8 mouse cellular contexts compared by ENCODE assay signal in the genomic region with DNA sequence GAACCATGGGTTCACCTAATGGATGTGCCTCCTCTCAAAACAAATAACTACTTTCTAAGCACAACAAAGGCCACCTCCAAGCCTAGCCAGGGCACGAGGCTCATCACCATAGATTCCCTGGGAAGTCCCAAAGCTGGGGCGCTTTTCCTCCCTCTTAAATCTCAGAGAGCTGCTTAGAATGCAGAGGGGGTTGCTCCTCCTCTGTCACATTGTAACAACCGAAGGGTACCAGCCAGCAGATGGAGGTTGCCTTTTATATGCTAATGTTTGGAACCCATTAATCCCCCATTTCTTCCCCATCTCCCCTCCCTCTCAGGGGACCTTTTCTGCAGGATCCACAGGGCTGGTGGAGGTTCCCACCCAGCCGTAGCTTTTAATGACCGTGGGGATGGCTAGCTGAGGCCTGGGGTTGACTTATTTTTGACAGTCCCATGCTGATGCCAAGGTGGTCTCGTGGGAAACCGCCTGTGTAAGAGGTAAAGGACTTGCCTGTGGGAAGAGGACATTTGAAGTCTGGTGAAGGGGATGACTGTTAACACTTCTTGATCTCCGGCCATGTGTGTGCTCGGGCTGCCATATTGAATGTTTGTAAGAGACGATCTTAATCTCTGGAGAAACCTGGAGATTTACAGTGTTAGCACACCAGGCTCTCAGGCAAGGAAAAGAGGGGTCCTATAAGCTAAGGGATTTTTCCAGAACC.
DNase-seq lines count a peak whose midpoint lies in the region; ATAC-seq lines count a peak whose summit lies in the region.

No protein-coding gene starts in this region.

- no peak overlapping the region; the same call in 1 of the 2 replicates for H3K9ac ChIP-seq in hindbrain, embryonic 11.5 days (ENCODE audit: low read depth, low read length)
- no peak overlapping the region for H3K9ac ChIP-seq in midbrain, embryonic 14.5 days (replicated peaks; ENCODE audit: low read length)

- DNase-seq in heart, embryonic 10.5 days (ENCODE audit: low spot score): peak; percentile 71
- DNase-seq in heart, postnatal 4 days: no peak
- peak; percentile 61 for DNase-seq in embryo, embryonic 11 days
- DNase-seq in hindbrain, embryonic 11.5 days (ENCODE audit: low spot score): peak; percentile 64
- DNase-seq in midbrain, embryonic 14.5 days: peak; percentile 80
- DNase-seq in frontal cortex, postnatal 10 days (ENCODE audit: low spot score in 2 of 2): no peak
- DNase-seq in liver: no peak
- DNase-seq in urinary bladder, adult 2 months (ENCODE audit: low spot score): no peak

- H3K36me3 ChIP-seq in heart, embryonic 10.5 days: no peaks in the 10 kb centered on the region
- no peaks in the 10 kb centered on the region for H3K36me3 ChIP-seq in hindbrain, embryonic 11.5 days (ENCODE audit: control insufficient read depth, insufficient read depth, low read length)
- H3K36me3 ChIP-seq in midbrain, embryonic 14.5 days (ENCODE audit: control insufficient read depth, insufficient read depth, low read length): no peaks in the 10 kb centered on the region

- H3K4me1 ChIP-seq in heart, embryonic 10.5 days: peaks cover 38% of the 10 kb centered on the region
- H3K4me1 ChIP-seq in hindbrain, embryonic 11.5 days (replicated peaks; ENCODE audit: control insufficient read depth, insufficient read depth, low read length): peaks cover 8% of the 10 kb centered on the region; the same call in 1 of the 2 replicates
- H3K4me1 ChIP-seq in midbrain, embryonic 14.5 days (ENCODE audit: control insufficient read depth, insufficient read depth, low read length): peaks cover 35% of the 10 kb centered on the region

- H3K4me3 ChIP-seq in heart, embryonic 10.5 days: no peak overlapping the region
- H3K4me3 ChIP-seq in hindbrain, embryonic 11.5 days (ENCODE audit: low read depth, low read length): no peak overlapping the region
- H3K4me3 ChIP-seq in midbrain, embryonic 14.5 days (replicated peaks; ENCODE audit: low read depth, low read length): no peak overlapping the region

- H3K27me3 ChIP-seq in heart, embryonic 10.5 days (ENCODE audit: insufficient read depth, poor library complexity, severe bottlenecking): no peaks in the 10 kb centered on the region
- no peaks in the 10 kb centered on the region for H3K27me3 ChIP-seq in hindbrain, embryonic 11.5 days (ENCODE audit: control insufficient read depth, insufficient read depth, low read length)
- H3K27me3 ChIP-seq in midbrain, embryonic 14.5 days (ENCODE audit: control insufficient read depth, insufficient read depth, low read length): no peaks in the 10 kb centered on the region

- peak; percentile 90 for ATAC-seq in hindbrain, embryonic 11.5 days (ENCODE audit: low FRiP score)
- peak; percentile 89 for ATAC-seq in midbrain, embryonic 14.5 days (ENCODE audit: low FRiP score, low TSS enrichment)

- H3K4me2 ChIP-seq in hindbrain, embryonic 11.5 days (replicated peaks; ENCODE audit: low read depth, low read length): no peak overlapping the region
- no peak overlapping the region for H3K4me2 ChIP-seq in midbrain, embryonic 14.5 days (ENCODE audit: low read length)

- 58% methylated on average over 10 of the region's 10 CpGs for WGBS in heart, embryonic 10.5 days
- 37% methylated on average over 10 of the region's 10 CpGs for WGBS in hindbrain, embryonic 11.5 days
- 8% methylated on average over 10 of the region's 10 CpGs for WGBS in midbrain, embryonic 14.5 days

- H3K9me3 ChIP-seq in heart, embryonic 10.5 days: no peaks in the 10 kb centered on the region
- H3K9me3 ChIP-seq in hindbrain, embryonic 11.5 days (ENCODE audit: control insufficient read depth, low read length): no peaks in the 10 kb centered on the region
- no peaks in the 10 kb centered on the region for H3K9me3 ChIP-seq in midbrain, embryonic 14.5 days (ENCODE audit: control insufficient read depth, low read length)

- H3K27ac ChIP-seq in heart, embryonic 10.5 days: peak overlapping the region; percentile 29; the same call in 1 of the 2 replicates
- peak overlapping the region; percentile 61 for H3K27ac ChIP-seq in hindbrain, embryonic 11.5 days (ENCODE audit: low read depth, low read length)
- H3K27ac ChIP-seq in midbrain, embryonic 14.5 days (replicated peaks; ENCODE audit: low read depth, low read length): peak overlapping the region; percentile 84

Comparison
In these comparisons a context has a peak if more than half of its experiments do, and no peak if none do; other contexts are left out.
1. DNase-seq: peak in heart, embryonic 10.5 days (single experiment), embryo, embryonic 11 days (single experiment), hindbrain, embryonic 11.5 days (single experiment) and midbrain, embryonic 14.5 days (single experiment); none in heart, postnatal 4 days (single experiment), frontal cortex, postnatal 10 days (0 of 2), liver (single experiment) and urinary bladder, adult 2 months (single experiment).
2. H3K27ac ChIP-seq: peak in every context shown above with its lines; median percentile 84 in midbrain, embryonic 14.5 days; 61 in hindbrain, embryonic 11.5 days; 29 in heart, embryonic 10.5 days.